Mouse (Mus musculus) lung, postnatal 14 days (tissue): ENCODE results near the gene Mgat3.

Experiments used
- DNase-seq: peaks from one replicate; pipeline ENCODE4 v3.0.0; 2021

The Mgat3 gene

GRCm38 (mm10) chr15:80173001-80173771 is at the start of gene Mgat3:
TSS of gene Mgat3 (plus strand) at chr15:80173721.
- DNase-seq: no peak

DNA sequence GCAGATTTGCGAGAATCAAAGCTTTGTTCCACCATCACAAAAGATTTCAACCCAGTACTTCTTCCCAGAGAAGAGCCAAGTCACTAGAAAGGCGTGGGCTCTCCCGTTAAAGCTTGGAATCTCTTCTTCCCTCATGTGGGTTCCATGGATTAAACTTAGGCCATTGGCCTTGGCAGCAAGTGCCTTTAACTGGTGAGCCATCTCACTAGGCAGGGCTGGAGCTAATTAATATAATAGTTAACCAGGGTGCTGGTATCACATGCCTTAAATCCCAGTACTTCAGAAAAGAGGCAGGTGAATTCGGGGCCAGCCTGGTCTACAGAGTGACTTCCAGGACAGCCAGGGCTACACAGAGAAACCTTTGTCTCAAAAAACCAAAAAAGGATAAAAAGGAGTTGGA is 48.9 kb upstream of the Mgat3 start:
- no peak for DNase-seq

GRCm38 (mm10) chr15:80127191-80127590 is 46.3 kb upstream of the Mgat3 start:
- no peak for DNase-seq

DNA sequence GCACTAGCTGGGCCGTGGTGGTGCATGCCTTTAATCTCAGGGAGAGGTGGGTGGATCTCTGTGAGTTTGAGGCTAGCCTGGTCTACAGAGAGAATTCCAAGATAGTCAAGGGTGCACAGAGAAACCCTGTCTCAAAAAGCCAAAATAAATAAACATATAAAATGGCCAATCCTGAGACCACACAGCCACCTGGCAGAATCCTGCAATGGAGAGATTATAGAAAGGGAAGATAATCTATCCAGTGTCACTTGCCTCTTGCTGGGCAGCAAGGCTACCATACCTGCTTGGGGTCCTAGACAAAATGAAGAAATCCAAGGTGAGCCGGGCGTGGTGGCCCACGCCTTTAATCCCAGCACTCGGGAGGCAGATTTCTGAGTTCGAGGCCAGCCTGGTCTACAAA is 43.5 kb upstream of the Mgat3 start:
- DNase-seq: no peak

DNA sequence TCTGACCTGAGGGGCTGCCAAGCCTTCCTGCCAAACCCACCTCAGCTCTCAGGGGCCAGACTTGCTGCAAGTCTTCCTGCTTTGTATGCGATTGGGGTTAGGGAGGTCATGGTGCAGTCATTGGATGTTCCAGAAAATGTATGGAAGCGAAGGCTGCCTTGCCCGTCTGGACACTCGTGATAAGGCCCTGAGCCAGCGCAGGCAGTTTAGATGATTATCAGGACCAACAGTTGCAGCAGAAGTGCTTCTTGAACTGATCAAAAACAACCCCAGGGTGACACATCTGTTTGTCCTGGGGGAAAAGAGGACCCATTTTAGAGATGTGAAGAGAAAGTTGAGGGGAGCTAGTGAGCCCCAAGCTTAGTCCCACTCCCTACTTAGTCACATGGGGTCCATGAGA is 42.8 kb upstream of the Mgat3 start:
- DNase-seq: no peak

DNA sequence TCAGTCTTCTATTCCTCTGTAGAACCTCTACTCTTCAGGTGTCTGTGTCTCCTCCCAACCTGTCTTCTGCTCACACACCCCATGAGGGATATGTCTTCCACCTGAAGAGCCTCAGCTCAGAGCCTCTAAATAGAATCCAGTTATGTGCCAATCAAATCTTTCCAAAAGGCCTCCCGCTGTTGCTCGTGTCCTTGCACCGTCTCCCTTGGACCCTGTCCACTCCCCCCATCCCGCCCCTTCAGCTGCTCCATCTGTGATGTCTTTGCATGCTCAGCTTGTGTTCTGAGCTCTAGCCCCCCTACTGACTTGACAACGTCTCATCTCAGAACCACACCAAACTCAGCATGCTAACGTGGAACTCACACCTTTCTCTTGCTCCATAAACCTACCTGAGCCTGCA is 42.1 kb upstream of the Mgat3 start:
- DNase-seq: no peak

GRCm38 (mm10) chr15:80132452-80132851 is 41.1 kb upstream of the Mgat3 start:
- DNase-seq: peak; percentile 24

GRCm38 (mm10) chr15:80132993-80133586 is 40.4 kb upstream of the Mgat3 start, which contains the start of gene Tab1:
TSS of gene Tab1 (plus strand) at chr15:80133127.
- peak; percentile 92 for DNase-seq

- DNase-seq: peak; percentile 31
Measured at GRCm38 (mm10) chr15:80133682-80134449, 39.7 kb upstream of the Mgat3 start.

DNA sequence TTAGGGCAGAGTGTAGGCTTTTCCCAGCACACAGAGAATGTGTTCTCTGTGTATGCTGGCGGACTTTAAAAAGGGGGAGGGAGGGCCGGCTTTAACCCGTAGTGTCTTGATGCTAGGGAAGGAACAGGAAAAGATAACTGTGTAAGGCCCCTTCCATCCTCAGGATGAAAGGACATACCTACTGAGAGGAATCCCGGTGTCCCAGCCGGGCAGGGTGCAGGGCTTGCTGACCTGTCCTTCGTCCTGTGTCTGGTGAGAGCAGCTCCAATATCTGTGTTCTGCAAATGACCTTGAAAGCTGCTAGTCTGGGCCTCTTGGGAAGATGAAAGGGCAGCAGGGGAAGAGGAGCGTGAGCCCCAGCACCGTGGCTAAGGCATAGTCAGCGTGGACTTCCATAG is 39.1 kb upstream of the Mgat3 start:
- DNase-seq: no peak

DNA sequence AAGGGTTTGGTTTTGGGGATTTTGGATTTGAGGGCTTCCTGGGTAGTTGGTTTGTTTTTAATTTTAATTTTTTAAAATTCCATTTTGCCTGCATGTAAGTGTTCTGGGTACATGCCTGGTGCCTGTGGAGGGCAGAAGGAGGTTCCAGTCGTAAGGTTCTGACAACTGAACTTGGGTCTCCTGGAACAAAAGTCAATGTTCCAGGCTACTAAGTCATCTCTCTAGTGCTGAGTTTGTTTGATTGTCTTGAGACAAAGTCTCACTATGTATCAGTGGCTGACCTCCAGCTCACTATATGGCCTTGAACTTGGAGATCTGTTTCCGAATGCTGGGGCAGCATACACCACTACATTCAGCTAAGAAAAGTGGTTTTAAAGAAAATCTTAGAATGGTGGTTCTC is 38.0 kb upstream of the Mgat3 start:
- no peak for DNase-seq

DNA sequence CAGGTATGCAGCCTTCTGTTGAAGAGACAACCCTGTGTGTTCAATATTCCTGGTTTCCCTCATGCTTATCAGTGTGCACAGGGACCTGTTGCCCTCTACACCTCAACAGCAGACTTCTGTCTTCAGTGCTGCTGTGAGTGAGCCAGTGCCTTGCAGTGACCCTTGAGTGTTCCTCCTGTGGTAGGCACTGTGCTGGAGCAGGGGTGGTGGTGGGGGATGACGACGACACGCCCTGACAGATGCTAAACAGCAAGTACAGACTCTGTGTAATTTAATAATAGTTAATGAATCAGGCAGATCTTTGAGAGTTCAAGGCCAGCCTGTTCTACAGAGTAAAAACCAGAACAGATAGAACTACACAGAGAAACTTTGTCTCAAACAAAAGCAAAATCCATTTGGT is 36.9 kb upstream of the Mgat3 start:
- DNase-seq: no peak

DNA sequence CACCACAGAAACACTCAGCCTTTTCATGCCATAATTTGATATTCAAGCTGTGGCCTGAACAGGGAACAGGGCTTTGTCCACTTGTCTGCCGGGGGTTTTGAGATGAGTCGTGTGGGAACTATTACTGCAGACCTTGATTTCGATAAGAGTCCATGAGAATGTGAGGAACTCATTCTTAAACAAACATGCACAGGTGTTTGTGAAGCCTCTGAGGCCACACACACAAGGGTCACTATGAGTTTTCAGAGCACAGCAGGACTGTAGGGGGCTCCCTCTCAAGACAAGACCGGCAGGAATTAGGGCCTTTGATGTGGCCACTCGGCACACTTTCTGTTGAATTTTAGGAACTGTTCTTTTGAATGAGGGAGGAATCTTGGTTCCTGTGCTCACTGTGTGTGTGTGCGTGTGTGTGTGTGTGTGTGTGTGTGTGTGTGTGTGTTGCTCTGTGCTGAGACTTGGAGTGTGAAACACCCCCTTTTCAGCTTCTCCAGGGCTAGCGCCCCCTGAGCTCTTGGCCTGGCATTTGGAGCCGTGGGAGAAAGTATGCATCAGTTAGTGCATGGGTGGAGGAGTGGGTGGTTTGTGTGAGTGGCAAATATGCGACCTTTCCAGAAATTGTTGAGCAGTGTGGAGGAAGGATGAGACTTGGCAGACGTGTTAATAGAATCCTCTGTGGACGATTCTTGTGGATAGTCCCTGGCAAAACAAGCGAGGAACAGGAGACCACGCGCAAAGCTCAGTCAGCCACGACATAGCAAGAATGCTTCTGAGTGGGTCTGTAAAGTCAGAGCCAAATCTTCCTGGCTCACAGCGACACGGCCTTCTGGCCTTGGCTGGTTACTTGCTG is 35.4 kb upstream of the Mgat3 start:
- no peak for DNase-seq

- no peak for DNase-seq
Measured at GRCm38 (mm10) chr15:80140302-80140701, 33.2 kb upstream of the Mgat3 start.

GRCm38 (mm10) chr15:80140878-80141277 is 32.6 kb upstream of the Mgat3 start:
- DNase-seq: no peak

GRCm38 (mm10) chr15:80142130-80142529 is 31.4 kb upstream of the Mgat3 start:
- DNase-seq: no peak

DNA sequence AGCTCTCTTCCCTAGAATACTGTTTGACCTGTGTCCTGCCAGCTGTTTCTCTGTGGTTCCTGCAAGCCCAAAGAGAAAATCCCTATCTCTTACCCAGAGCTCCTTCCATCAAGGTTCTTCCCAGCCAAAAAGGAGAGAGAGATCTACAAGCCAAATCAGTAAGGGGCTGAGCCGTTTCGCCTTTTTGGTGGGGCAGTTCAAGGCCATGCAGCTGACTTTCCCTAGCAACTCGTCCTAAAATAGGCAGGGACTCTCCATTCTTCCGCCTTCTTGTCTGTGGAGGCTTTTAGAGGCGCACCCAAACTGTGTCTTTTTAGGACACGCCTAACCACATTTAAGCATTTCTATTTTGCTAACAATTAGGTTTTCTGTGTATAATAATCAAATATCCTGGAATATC is 29.8 kb upstream of the Mgat3 start:
- no peak for DNase-seq

DNA sequence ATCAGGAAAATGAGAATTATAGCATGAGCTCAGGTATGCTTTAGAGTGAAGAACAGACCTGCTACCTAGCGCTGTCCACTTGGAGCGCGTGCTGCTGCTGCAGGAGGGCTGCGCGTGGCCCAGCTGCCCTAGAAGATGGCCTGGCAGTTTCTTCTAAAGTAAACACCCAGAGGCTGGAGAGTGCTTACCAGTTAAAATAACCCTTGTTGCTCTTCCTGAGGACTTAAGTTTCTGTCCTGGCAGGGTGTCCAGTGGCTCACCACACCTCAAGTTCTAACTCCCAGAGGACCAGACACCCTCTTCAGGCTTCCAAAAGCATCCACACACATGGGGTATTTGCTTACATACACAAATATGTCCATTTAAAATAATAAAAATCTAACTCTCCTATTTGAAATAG is 28.1 kb upstream of the Mgat3 start:
- no peak for DNase-seq

- DNase-seq: no peak
Measured at GRCm38 (mm10) chr15:80146153-80146552, 27.4 kb upstream of the Mgat3 start.

- no peak for DNase-seq
Measured at GRCm38 (mm10) chr15:80147090-80147489, 26.4 kb upstream of the Mgat3 start.

DNA sequence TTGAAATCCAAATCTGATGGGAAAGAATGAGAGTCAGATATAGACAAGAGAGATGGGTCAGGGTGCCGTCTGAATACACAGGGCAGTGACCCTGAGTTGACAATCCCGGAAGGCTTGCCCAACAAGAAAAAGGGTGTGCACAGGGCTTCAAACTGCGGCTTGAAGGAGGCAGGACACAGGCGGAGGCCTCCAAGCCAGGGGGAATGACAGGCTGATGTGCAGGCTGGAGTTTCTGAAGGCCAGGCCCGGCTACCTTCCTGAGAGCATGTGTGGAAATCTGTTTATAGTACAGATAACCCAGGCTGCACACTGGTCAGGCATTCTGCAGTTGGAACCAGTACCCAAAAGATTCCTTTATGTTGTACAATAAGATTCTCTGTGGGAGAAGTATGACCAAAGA is 26.0 kb upstream of the Mgat3 start:
- DNase-seq: no peak

GRCm38 (mm10) chr15:80148565-80148964 is 25.0 kb upstream of the Mgat3 start:
- no peak for DNase-seq

DNA sequence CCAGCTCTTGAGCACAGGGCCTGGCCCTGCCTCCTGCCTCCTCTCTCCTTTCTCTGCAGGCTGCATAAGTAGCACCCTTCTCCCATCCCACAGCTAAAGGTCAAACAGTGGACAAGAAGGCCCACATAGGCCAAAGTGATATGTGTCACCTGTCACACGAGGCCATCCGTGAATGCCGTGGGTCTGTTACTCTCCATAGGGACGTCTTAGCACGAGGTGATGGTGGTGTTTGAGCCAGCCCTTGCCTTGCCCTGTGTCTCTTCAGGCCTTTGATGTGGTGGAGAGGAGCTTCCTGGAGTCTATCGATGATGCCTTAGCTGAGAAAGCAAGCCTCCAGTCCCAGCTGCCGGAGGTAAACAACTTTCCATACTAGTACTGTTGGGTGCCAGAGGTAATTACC is 24.0 kb upstream of the Mgat3 start:
- no peak for DNase-seq
